22 mouse cellular contexts compared by ENCODE assay signal in genomic region chr9:46033058-46033457, GRCm38 (mm10). TPM values are rescaled to one million over a fixed set of nuclear protein-coding genes. Genes with fewer than 3 reads are reported as not detected.
DNase-seq lines count a peak whose midpoint lies in the region; ATAC-seq lines count a peak whose summit lies in the region.
"Had no signal": no experiment of that assay in that cellular context is flagged by ENCODE, and none has a peak within 500 bp of the region (broad histone marks: within the 10 kb centered on the region; RNA-seq: fewer than 3 reads in every experiment).

No protein-coding gene starts in this region.

- no peak overlapping the region for H3K4me2 ChIP-seq in heart, embryonic 12.5 days
- H3K4me2 ChIP-seq in kidney, embryonic 15.5 days, result no peak overlapping the region
- no peak overlapping the region for H3K4me2 ChIP-seq in kidney, embryonic 14.5 days (replicated peaks; ENCODE audit: low read depth, low read length)
- no peak overlapping the region for H3K4me2 ChIP-seq in midbrain, embryonic 15.5 days
- H3K4me2 ChIP-seq: embryonic facial prominence, embryonic 12.5 days; midbrain, embryonic 11.5 days; neural tube, embryonic 13.5 days had no signal

- no peaks in the 10 kb centered on the region for H3K9me3 ChIP-seq in heart, embryonic 12.5 days (replicated peaks)
- H3K9me3 ChIP-seq in kidney, embryonic 15.5 days (replicated peaks), result no peaks in the 10 kb centered on the region
- no peaks in the 10 kb centered on the region for H3K9me3 ChIP-seq in kidney, embryonic 14.5 days (ENCODE audit: control insufficient read depth, low read length)
- no peaks in the 10 kb centered on the region for H3K9me3 ChIP-seq in megakaryocyte, embryonic 14.5 days
- no peaks in the 10 kb centered on the region for H3K9me3 ChIP-seq in midbrain, embryonic 15.5 days
- H3K9me3 ChIP-seq: embryonic facial prominence, embryonic 12.5 days; forebrain, embryonic 10.5 days; neural tube, embryonic 13.5 days had no signal

- WGBS in heart, embryonic 12.5 days, result 60% methylated on average over 1 of the region's 1 CpGs
- WGBS in kidney, embryonic 15.5 days, result 48% methylated on average over 1 of the region's 1 CpGs
- WGBS in kidney, embryonic 14.5 days, result 30% methylated on average over 1 of the region's 1 CpGs
- WGBS in midbrain, embryonic 15.5 days, result 84% methylated on average over 1 of the region's 1 CpGs

- no peaks in the 10 kb centered on the region for H3K27me3 ChIP-seq in heart, embryonic 12.5 days (replicated peaks)
- no peaks in the 10 kb centered on the region for H3K27me3 ChIP-seq in kidney, embryonic 15.5 days
- H3K27me3 ChIP-seq in kidney, embryonic 14.5 days (ENCODE audit: control insufficient read depth, insufficient read depth, low read length), result no peaks in the 10 kb centered on the region
- no peaks in the 10 kb centered on the region for H3K27me3 ChIP-seq in megakaryocyte, embryonic 14.5 days (replicated peaks)
- no peaks in the 10 kb centered on the region for H3K27me3 ChIP-seq in midbrain, embryonic 15.5 days (replicated peaks)
- H3K27me3 ChIP-seq: embryonic facial prominence, embryonic 12.5 days; neural tube, embryonic 13.5 days had no signal

- DNase-seq in heart, adult 8-10 months (ENCODE audit: low spot score), result no peak
- DNase-seq in left cerebral cortex, postnatal 10 days (ENCODE audit: extremely low spot score in 1 of 2, low spot score in 2 of 2), result no peak
- DNase-seq: adrenal gland, adult 8-10 months; cerebellum, adult 11 months; cerebellum, postnatal 36 days; gastrocnemius, postnatal 14 days; heart, postnatal 14 days; kidney, adult 11 months; layer of hippocampus, postnatal 36 days; left cerebral cortex, postnatal 4 days had no signal

- no peaks in the 10 kb centered on the region for H3K36me3 ChIP-seq in heart, embryonic 12.5 days
- no peaks in the 10 kb centered on the region for H3K36me3 ChIP-seq in kidney, embryonic 15.5 days
- no peaks in the 10 kb centered on the region for H3K36me3 ChIP-seq in kidney, embryonic 14.5 days (ENCODE audit: control insufficient read depth, insufficient read depth, low read length)
- H3K36me3 ChIP-seq in megakaryocyte, embryonic 14.5 days (replicated peaks; ENCODE audit: low read length), result peaks cover 47% of the 10 kb centered on the region
- H3K36me3 ChIP-seq in midbrain, embryonic 15.5 days (replicated peaks), result no peaks in the 10 kb centered on the region
- H3K36me3 ChIP-seq: embryonic facial prominence, embryonic 12.5 days; neural tube, embryonic 13.5 days had no signal

- 0 out of 2 replicates have a peak overlapping the region, but pooled peaks have one; percentile 19 for H3K9ac ChIP-seq in heart, embryonic 12.5 days
- no peak overlapping the region for H3K9ac ChIP-seq in kidney, embryonic 15.5 days
- no peak overlapping the region for H3K9ac ChIP-seq in kidney, embryonic 14.5 days (ENCODE audit: low read depth, low read length)
- H3K9ac ChIP-seq in midbrain, embryonic 15.5 days, result no peak overlapping the region
- H3K9ac ChIP-seq: embryonic facial prominence, embryonic 12.5 days; liver, embryonic 14.5 days; neural tube, embryonic 13.5 days had no signal

- ATAC-seq in heart, embryonic 12.5 days (ENCODE audit: insufficient number of reproducible peaks, low FRiP score), result no peak
- no peak for ATAC-seq in kidney, embryonic 15.5 days (replicated peaks; ENCODE audit: low FRiP score)
- ATAC-seq in kidney, embryonic 14.5 days (ENCODE audit: low FRiP score, low TSS enrichment), result no peak
- no peak for ATAC-seq in megakaryocyte, adult 5-6 weeks (ENCODE audit: poor library complexity, severe bottlenecking)
- ATAC-seq in midbrain, embryonic 15.5 days (replicated peaks), result no peak
- ATAC-seq: hindbrain, embryonic 16.5 days had no signal

- H3K4me3 ChIP-seq in heart, embryonic 12.5 days, result no peak overlapping the region
- no peak overlapping the region for H3K4me3 ChIP-seq in kidney, embryonic 15.5 days (replicated peaks)
- no peak overlapping the region for H3K4me3 ChIP-seq in kidney, embryonic 14.5 days (ENCODE audit: low read length)
- H3K4me3 ChIP-seq in megakaryocyte, embryonic 14.5 days (replicated peaks), result peak overlapping the region; percentile 68
- no peak overlapping the region for H3K4me3 ChIP-seq in midbrain, embryonic 15.5 days
- H3K4me3 ChIP-seq: embryonic facial prominence, embryonic 12.5 days; forebrain, embryonic 10.5 days; neural tube, embryonic 13.5 days had no signal

- peaks cover 53% of the 10 kb centered on the region for H3K4me1 ChIP-seq in heart, embryonic 12.5 days (replicated peaks)
- H3K4me1 ChIP-seq in kidney, embryonic 15.5 days, result peaks cover 57% of the 10 kb centered on the region
- H3K4me1 ChIP-seq in kidney, embryonic 14.5 days (ENCODE audit: control insufficient read depth, insufficient read depth, low read length), result peaks cover 18% of the 10 kb centered on the region
- peaks cover 81% of the 10 kb centered on the region for H3K4me1 ChIP-seq in megakaryocyte, embryonic 14.5 days
- H3K4me1 ChIP-seq in midbrain, embryonic 15.5 days, result peaks cover 9% of the 10 kb centered on the region; the same call in 1 of the 2 replicates

- intact Hi-C loops in left cerebral cortex, postnatal 10 days (cut with DNase I), result no loop called here

- peak overlapping the region; percentile 40 for H3K27ac ChIP-seq in heart, embryonic 12.5 days (ENCODE audit: poor library complexity, severe bottlenecking)
- H3K27ac ChIP-seq in kidney, embryonic 15.5 days, result 0 out of 2 replicates have a peak overlapping the region, but pooled peaks have one; percentile 16
- no peak overlapping the region for H3K27ac ChIP-seq in kidney, embryonic 14.5 days (ENCODE audit: low read depth, low read length)
- no peak overlapping the region for H3K27ac ChIP-seq in midbrain, embryonic 15.5 days
- H3K27ac ChIP-seq: embryonic facial prominence, embryonic 12.5 days; forebrain, embryonic 10.5 days; liver, embryonic 14.5 days; neural tube, embryonic 13.5 days had no signal

RNA-seq across cellular contexts. Expression of gene Sik3, which starts 20.4 kb away (rescaled TPM):
- polyA plus RNA-seq in heart, embryonic 12.5 days (2016; fragmentation: Nextera tagmentation; extraction: Ambion mirVana), result 13.9 and 15.0 TPM in 2 replicates
- 10 to 100 TPM; 62.0 to 81.1 (median 73.3) TPM for total RNA-seq in heart, adult 8-10 months (2022)
- 9.9 and 10.2 TPM in 2 replicates for polyA plus RNA-seq in kidney, embryonic 15.5 days (2015; fragmentation: Nextera tagmentation; extraction: Ambion mirVana)
- 10.1 and 11.2 TPM in 2 replicates for polyA plus RNA-seq in kidney, embryonic 14.5 days (2014; fragmentation: Nextera tagmentation; extraction: Ambion mirVana)
- 14.0 and 17.3 TPM in 2 replicates for polyA plus RNA-seq in megakaryocyte, embryonic 14.5 days (2012; ENCODE audit: insufficient read depth, low replicate concordance)
- total RNA-seq in megakaryocyte, adult 5-6 weeks (2015), result 32.9 and 34.5 TPM in 2 replicates
- 17.5 and 24.0 TPM in 2 replicates for total RNA-seq in megakaryocyte, adult 5-6 weeks (2017)
- total RNA-seq in left cerebral cortex, postnatal 10 days (2021), result 10 to 100 TPM; 77.0 to 82.3 TPM
- 13.6 and 14.5 TPM in 2 replicates for polyA plus RNA-seq in midbrain, embryonic 15.5 days (2015; fragmentation: Nextera tagmentation; extraction: Ambion mirVana)

RNA-seq across cellular contexts. Expression of gene Pafah1b2, which starts 20.6 kb away (rescaled TPM):
- polyA plus RNA-seq in heart, embryonic 12.5 days (2016; fragmentation: Nextera tagmentation; extraction: Ambion mirVana), result 173 and 175 TPM in 2 replicates
- total RNA-seq in heart, adult 8-10 months (2022), result 10 to 100 TPM; 44.4 to 54.1 (median 49.2) TPM
- 162 and 170 TPM in 2 replicates for polyA plus RNA-seq in kidney, embryonic 15.5 days (2015; fragmentation: Nextera tagmentation; extraction: Ambion mirVana)
- polyA plus RNA-seq in kidney, embryonic 14.5 days (2014; fragmentation: Nextera tagmentation; extraction: Ambion mirVana), result 125 and 177 TPM in 2 replicates
- 17.5 and 72.4 TPM in 2 replicates for polyA plus RNA-seq in megakaryocyte, embryonic 14.5 days (2012; ENCODE audit: insufficient read depth, low replicate concordance)
- 28.6 and 44.4 TPM in 2 replicates for total RNA-seq in megakaryocyte, adult 5-6 weeks (2015)
- total RNA-seq in megakaryocyte, adult 5-6 weeks (2017), result 53.0 and 73.9 TPM in 2 replicates
- 100 to 1,000 TPM; 223 to 224 TPM for total RNA-seq in left cerebral cortex, postnatal 10 days (2021)
- 269 and 290 TPM in 2 replicates for polyA plus RNA-seq in midbrain, embryonic 15.5 days (2015; fragmentation: Nextera tagmentation; extraction: Ambion mirVana)

Comparison
In these comparisons a context has a peak if more than half of its experiments do, and no peak if none do; other contexts are left out.
1. H3K27ac ChIP-seq: peak in heart, embryonic 12.5 days (single experiment) and kidney, embryonic 15.5 days (single experiment); none in kidney, embryonic 14.5 days (single experiment) and midbrain, embryonic 15.5 days (single experiment).